Mouse (Mus musculus) neural tube, embryonic 11.5 days (tissue): Measurements from ENCODE around the gene Cdiptos. TPM values are rescaled to one million over a fixed set of nuclear protein-coding genes. Genes with fewer than 3 reads are reported as not detected.

ENCODE experiments used
- ATAC-seq: fragments of 200-750 bp; cut with Nextera tagmentation; 2 replicates; pipeline ENCODE4 v1.8.0; 2017; ENCODE audit warnings: moderate number of reproducible peaks, mild to moderate bottlenecking, moderate TSS enrichment, moderate library complexity; ENCODE audit not compliant: insufficient read depth, low FRiP score, low TSS enrichment
- DNase-seq: peaks from one replicate; pipeline ENCODE4 v3.0.0-alpha.2; 2015; ENCODE audit warnings: low spot score
- H3K27ac ChIP-seq: fragments of 300-500 bp; sonication (generic); 2 replicates; pipeline ENCODE4 v1.5.1; 2014; ENCODE audit warnings: low read depth, mild to moderate bottlenecking, low read length
- H3K27me3 ChIP-seq: fragments of 300-500 bp; sonication (generic); 2 replicates; pipeline ENCODE4 v1.6.1; 2014; ENCODE audit warnings: mild to moderate bottlenecking, low read length, mixed read lengths; ENCODE audit not compliant: control insufficient read depth, insufficient read depth
- H3K36me3 ChIP-seq: fragments of 300-500 bp; sonication (generic); 2 replicates; pipeline ENCODE4 v1.6.1; 2014; ENCODE audit warnings: mild to moderate bottlenecking, low read length, moderate library complexity, mixed read lengths; ENCODE audit not compliant: control insufficient read depth, insufficient read depth
- H3K4me1 ChIP-seq: fragments of 300-500 bp; sonication (generic); 2 replicates; pipeline ENCODE4 v1.6.1; 2014; ENCODE audit warnings: low read length, mixed read lengths; ENCODE audit not compliant: control insufficient read depth, insufficient read depth
- H3K4me2 ChIP-seq: fragments of 300-500 bp; sonication (generic); 2 replicates; pipeline ENCODE4 v1.6.1; 2014; ENCODE audit warnings: low read depth, mild to moderate bottlenecking, moderate library complexity
- H3K4me3 ChIP-seq: fragments of 300-500 bp; sonication (generic); 2 replicates; pipeline ENCODE4 v1.5.1; 2014; ENCODE audit warnings: low read depth, low read length
- H3K9ac ChIP-seq: fragments of 300-500 bp; sonication (generic); 2 replicates; pipeline ENCODE4 v1.6.1; 2014; ENCODE audit warnings: mild to moderate bottlenecking, low read length
- H3K9me3 ChIP-seq: fragments of 300-500 bp; sonication (generic); 2 replicates; pipeline ENCODE4 v1.6.1; 2016; ENCODE audit warnings: low read length; ENCODE audit not compliant: control insufficient read depth
- WGBS: fragments of 180-500 bp; shearing (Covaris S2); extraction: QIAGEN DNeasy Blood & Tissue Kit; methylation state at CpG from one replicate; pipeline ENCODE4 v1.1.7; 2014; 5-methylcytosine and 5-hydroxymethylcytosine counted together
- polyA plus RNA-seq: library from polyadenylated mRNA; unstranded; fragments of >200 nt; fragmentation: Nextera tagmentation; extraction: Ambion mirVana; gene quantifications from 2 replicates; pipeline ENCODE4 v1.2.1, GENCODE M21; 2014

The Cdiptos gene
- polyA plus RNA-seq: 0.47 and 1.1 TPM in 2 replicates

- peak; percentile 98 for DNase-seq
- under 1% methylated on average over 55 of the region's 55 CpGs for WGBS
- Histone ChIP-seq H3K4me1 (peaks cover 6% of the 10 kb centered on the region; the same call in 1 of the 2 replicates), H3K27ac (peak within 1 kb of the TSS; percentile 92), H3K9me3 (no peaks in the 10 kb centered on the region), H3K4me2 (peak within 1 kb of the TSS; percentile 89), H3K9ac (peak within 1 kb of the TSS; percentile 96), H3K27me3 (no peaks in the 10 kb centered on the region), H3K4me3 (peak within 1 kb of the TSS; percentile 94), H3K36me3 (0 out of 2 replicates have a peak, but pooled peaks cover 6% of the 10 kb centered on the region)
- peak; percentile 90 for ATAC-seq
Observed at GRCm38 (mm10) chr7:126975950-126976866, at the start of gene Cdiptos. TSS of gene Cdiptos (minus strand) at chr7:126976098.

GRCm38 (mm10) chr7:127024755-127025555 lies 49.1 kb upstream of the Cdiptos start:
- peak overlapping the region; percentile 99 for H3K9ac ChIP-seq
- H3K4me1 ChIP-seq: peaks cover 44% of the 10 kb centered on the region
- 1% methylated on average over 30 of the region's 30 CpGs for WGBS
- peaks cover 13% of the 10 kb centered on the region for H3K36me3 ChIP-seq
- H3K27ac ChIP-seq: peak overlapping the region; percentile 99
- H3K4me3 ChIP-seq: peak overlapping the region; percentile 99
- ATAC-seq: peak; percentile 28; the same call in 1 of the 2 replicates
- DNase-seq: peak; percentile 80
- H3K9me3 ChIP-seq: no peaks in the 10 kb centered on the region
- H3K4me2 ChIP-seq: peak overlapping the region; percentile 98
- no peaks in the 10 kb centered on the region for H3K27me3 ChIP-seq

GRCm38 (mm10) chr7:127023896-127024690 lies 48.2 kb upstream of the Cdiptos start:
- Histone ChIP-seq H3K27ac (peak overlapping the region; percentile 99; the same call in 1 of the 2 replicates), H3K4me2 (peak overlapping the region; percentile 98), H3K4me3 (peak overlapping the region; percentile 99), H3K9ac (peak overlapping the region; percentile 99), H3K36me3 (peaks cover 12% of the 10 kb centered on the region), H3K4me1 (peaks cover 44% of the 10 kb centered on the region), H3K27me3 (no peaks in the 10 kb centered on the region), H3K9me3 (no peaks in the 10 kb centered on the region)
- ATAC-seq (no peak), DNase-seq (no peak)
- 43% methylated on average over 19 of the region's 19 CpGs for WGBS

GRCm38 (mm10) chr7:127023272-127023691 lies 47.4 kb upstream of the Cdiptos start:
- 0 out of 2 replicates have a peak overlapping the region, but pooled peaks have one; percentile 14 for H3K27ac ChIP-seq
- no peaks in the 10 kb centered on the region for H3K9me3 ChIP-seq
- H3K4me1 ChIP-seq: peaks cover 44% of the 10 kb centered on the region
- no peaks in the 10 kb centered on the region for H3K27me3 ChIP-seq
- H3K9ac ChIP-seq: peak overlapping the region; percentile 99
- 83% methylated on average over 13 of the region's 13 CpGs for WGBS
- DNase-seq (no peak), ATAC-seq (no peak)
- peak overlapping the region; percentile 99 for H3K4me3 ChIP-seq
- peaks cover 12% of the 10 kb centered on the region for H3K36me3 ChIP-seq
- peak overlapping the region; percentile 98 for H3K4me2 ChIP-seq

GRCm38 (mm10) chr7:127022528-127023271 lies 46.8 kb upstream of the Cdiptos start:
- DNase-seq (no peak), ATAC-seq (no peak)
- peaks cover 12% of the 10 kb centered on the region for H3K36me3 ChIP-seq
- H3K27me3 ChIP-seq: no peaks in the 10 kb centered on the region
- peaks cover 38% of the 10 kb centered on the region for H3K4me1 ChIP-seq
- H3K9me3 ChIP-seq: no peaks in the 10 kb centered on the region
- WGBS: 70% methylated on average over 7 of the region's 7 CpGs
- no peak overlapping the region for H3K27ac ChIP-seq
- peak overlapping the region; percentile 99; the same call in 1 of the 2 replicates for H3K4me3 ChIP-seq
- peak overlapping the region; percentile 98 for H3K4me2 ChIP-seq
- no peak overlapping the region; the same call in 1 of the 2 replicates for H3K9ac ChIP-seq

- Histone ChIP-seq H3K4me1 (peaks cover 37% of the 10 kb centered on the region), H3K9me3 (no peaks in the 10 kb centered on the region), H3K9ac (peak overlapping the region; percentile 70), H3K4me3 (peak overlapping the region; percentile 38), H3K27ac (peak overlapping the region; percentile 47; the same call in 1 of the 2 replicates), H3K36me3 (peaks cover 12% of the 10 kb centered on the region), H3K4me2 (peak overlapping the region; percentile 84), H3K27me3 (no peaks in the 10 kb centered on the region)
- peak; percentile 48 for DNase-seq
- no peak for ATAC-seq
- 44% methylated on average over 5 of the region's 5 CpGs for WGBS
Observed at GRCm38 (mm10) chr7:127021563-127022527, 45.9 kb upstream of the Cdiptos start.
